8 mouse cellular contexts compared by ENCODE assay signal in the genomic region with DNA sequence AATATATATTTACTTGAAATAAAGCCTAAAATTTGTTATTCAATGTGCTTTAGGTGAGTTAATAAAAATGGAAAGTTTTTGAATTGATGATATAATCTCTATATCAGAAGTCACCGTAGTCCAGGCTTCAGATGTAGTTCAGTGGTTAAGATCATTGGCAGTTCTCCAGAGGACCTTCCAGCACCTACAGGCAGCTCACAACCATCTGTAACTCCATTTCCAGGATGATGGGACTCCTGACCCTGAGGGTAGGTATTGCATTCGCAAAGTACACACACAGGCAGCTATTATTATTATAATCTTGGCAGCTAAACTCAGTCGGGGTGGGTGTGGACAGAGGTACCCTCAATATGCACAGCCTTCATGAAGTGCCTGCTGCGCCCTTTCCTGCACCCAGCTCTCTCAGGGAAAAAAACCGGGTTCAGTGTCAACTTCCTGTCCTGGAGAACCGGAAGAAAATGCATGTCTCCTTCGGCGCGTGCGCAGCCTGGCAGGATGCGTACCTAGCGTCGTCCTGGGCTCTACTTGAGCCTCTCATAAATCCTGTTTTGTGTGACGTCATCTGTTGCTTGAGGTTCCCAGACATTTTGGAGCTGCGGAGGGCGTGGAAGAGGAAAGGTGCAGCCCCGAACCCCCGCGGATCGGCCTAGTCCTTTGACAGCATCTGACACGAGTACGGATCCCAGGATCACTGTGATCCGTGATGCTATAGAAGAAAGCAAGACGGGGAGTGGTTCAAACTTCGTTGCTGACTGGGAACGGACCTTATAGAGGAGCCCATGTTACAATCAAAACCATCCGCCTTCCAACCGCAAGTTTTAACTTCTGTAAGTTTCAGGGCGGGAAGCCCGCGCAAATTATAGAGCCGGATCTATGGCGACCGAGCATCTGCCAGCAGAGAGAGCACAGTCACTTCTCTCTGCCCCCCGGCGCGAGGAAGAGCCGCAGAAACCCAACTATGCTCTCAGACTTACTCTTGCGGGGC. TPM values are rescaled to one million over a fixed set of nuclear protein-coding genes. Genes with fewer than 3 reads are reported as not detected.
A peak's percentile ranks its signal among the peaks of the same experiment; 100 is the strongest.
DNase-seq lines count a peak whose midpoint lies in the region; ATAC-seq lines count a peak whose summit lies in the region.

Gene Wdr5b, plus strand, starts transcription at position 551 of the 985 bp plus-strand sequence.

- H3K4me1 ChIP-seq in heart, embryonic 10.5 days = peaks cover 25% of the 10 kb centered on the region
- peaks cover 16% of the 10 kb centered on the region for H3K4me1 ChIP-seq in kidney, embryonic 15.5 days

- H3K9ac ChIP-seq in kidney, embryonic 15.5 days = peak within 1 kb of the TSS; percentile 66

- peak within 1 kb of the TSS; percentile 75 for H3K4me3 ChIP-seq in heart, embryonic 10.5 days
- H3K4me3 ChIP-seq in kidney, embryonic 15.5 days (replicated peaks) = peak within 1 kb of the TSS; percentile 70

- 3% methylated on average over 39 of the region's 39 CpGs for WGBS in heart, embryonic 10.5 days
- 2% methylated on average over 39 of the region's 39 CpGs for WGBS in kidney, embryonic 15.5 days

- H3K27me3 ChIP-seq in heart, embryonic 10.5 days (ENCODE audit: insufficient read depth, poor library complexity, severe bottlenecking) = no peaks in the 10 kb centered on the region
- no peaks in the 10 kb centered on the region for H3K27me3 ChIP-seq in kidney, embryonic 15.5 days

- H3K9me3 ChIP-seq in heart, embryonic 10.5 days = no peaks in the 10 kb centered on the region
- H3K9me3 ChIP-seq in kidney, embryonic 15.5 days (replicated peaks) = no peaks in the 10 kb centered on the region

- peak within 1 kb of the TSS; percentile 68 for H3K4me2 ChIP-seq in kidney, embryonic 15.5 days

- peak within 1 kb of the TSS; percentile 91 for H3K27ac ChIP-seq in heart, embryonic 10.5 days
- H3K27ac ChIP-seq in kidney, embryonic 15.5 days = peak within 1 kb of the TSS; percentile 90

- ATAC-seq in erythroblast, adult 5-6 weeks (replicated peaks; ENCODE audit: low FRiP score, poor library complexity, severe bottlenecking) = peak; percentile 95
- ATAC-seq in kidney, embryonic 15.5 days (replicated peaks; ENCODE audit: low FRiP score) = peak; percentile 98
- ATAC-seq in monocyte, adult 5-6 weeks (replicated peaks; ENCODE audit: insufficient number of reproducible peaks, low FRiP score, low TSS enrichment, poor library complexity, severe bottlenecking) = peak; percentile 96

- DNase-seq in B cell, adult 2 months = peak; percentile 83 to 85
- DNase-seq in brain, adult 2 months (ENCODE audit: low read depth, low spot score) = peak; percentile 100
- peak; percentile 97 for DNase-seq in heart, embryonic 10.5 days (ENCODE audit: low spot score)
- DNase-seq in liver = peak; percentile 90
- DNase-seq in spleen, postnatal 4 days (ENCODE audit: low spot score in 2 of 2) = peak; percentile 83 to 88

- peaks cover 38% of the 10 kb centered on the region for H3K36me3 ChIP-seq in heart, embryonic 10.5 days
- peaks cover 46% of the 10 kb centered on the region for H3K36me3 ChIP-seq in kidney, embryonic 15.5 days

RNA-seq across cellular contexts. Expression of gene Wdr5b, which starts in this region (rescaled TPM):
- total RNA-seq in erythroblast, adult 5-6 weeks (2015; ENCODE audit: low replicate concordance) = 1.7 and 8.6 TPM in 2 replicates
- 2.6 and 3.7 TPM in 2 replicates for total RNA-seq in erythroblast, adult 5-6 weeks (2017; ENCODE audit: low replicate concordance)
- polyA plus RNA-seq in heart, embryonic 10.5 days (2016; fragmentation: Nextera tagmentation; extraction: Ambion mirVana) = 5.4 and 5.9 TPM in 2 replicates
- 8.9 and 9.9 TPM in 2 replicates for polyA plus RNA-seq in kidney, embryonic 15.5 days (2015; fragmentation: Nextera tagmentation; extraction: Ambion mirVana)
- total RNA-seq in monocyte, adult 5-6 weeks (2017) = 10.3 to 16.4 TPM (median 12.5 TPM) in 3 replicates

Comparison
In these comparisons a context has a peak if more than half of its experiments do, and no peak if none do; other contexts are left out.
1. Peak in every context shown above with its lines: DNase-seq, ATAC-seq, H3K4me3 ChIP-seq and H3K27ac ChIP-seq.